Mouse (Mus musculus): ENCODE results near the gene Sp8.

GRCm38 (mm10) chr12:118849996-118850395 is 3.9 kb downstream of the Sp8 start:
- TF ChIP-seq CHD2 (IDR thresholded peaks at IDR 0.05; ENCODE audit: low read depth, low read length): no peak
- no peak for TF ChIP-seq MAFK (IDR thresholded peaks at IDR 0.05; ENCODE audit: insufficient read depth, low read depth, low read length)
- TF ChIP-seq HCFC1 (IDR thresholded peaks at IDR 0.05; ENCODE audit: borderline replicate concordance, insufficient read depth, low read length): no peak
- no peak for TF ChIP-seq ZNF384 (IDR thresholded peaks at IDR 0.05; ENCODE audit: low read depth, low read length)
- no peak for TF ChIP-seq ZC3H11A (IDR thresholded peaks at IDR 0.05; ENCODE audit: borderline replicate concordance, low read depth, low read length)

Data from ES-E14 (cell line).